Mouse (Mus musculus) large intestine, adult 2 months (tissue): ENCODE measurements around the gene Slc30a7. TPM values are rescaled to one million over a fixed set of nuclear protein-coding genes. Genes with fewer than 3 reads are reported as not detected.

Experiments used
- DNase-seq: peaks from one replicate; pipeline ENCODE4 v3.0.0-alpha.2; 2012; ENCODE audit warnings: low read depth, low spot score
- WGBS: fragments of 180-500 bp; shearing (Covaris S2); methylation state at CpG from one replicate; pipeline ENCODE4 v1.1.7; 2018; 5-methylcytosine and 5-hydroxymethylcytosine counted together
- polyA plus RNA-seq: library from polyadenylated mRNA; depleted of rRNA; stranded (reverse); fragments of >200 nt; gene quantifications from 2 replicates; pipeline ENCODE4 v1.2.3, GENCODE M21; 2012; rRNA removed

The Slc30a7 gene
- polyA plus RNA-seq, result 17.3 TPM in 2 replicates

DNA sequence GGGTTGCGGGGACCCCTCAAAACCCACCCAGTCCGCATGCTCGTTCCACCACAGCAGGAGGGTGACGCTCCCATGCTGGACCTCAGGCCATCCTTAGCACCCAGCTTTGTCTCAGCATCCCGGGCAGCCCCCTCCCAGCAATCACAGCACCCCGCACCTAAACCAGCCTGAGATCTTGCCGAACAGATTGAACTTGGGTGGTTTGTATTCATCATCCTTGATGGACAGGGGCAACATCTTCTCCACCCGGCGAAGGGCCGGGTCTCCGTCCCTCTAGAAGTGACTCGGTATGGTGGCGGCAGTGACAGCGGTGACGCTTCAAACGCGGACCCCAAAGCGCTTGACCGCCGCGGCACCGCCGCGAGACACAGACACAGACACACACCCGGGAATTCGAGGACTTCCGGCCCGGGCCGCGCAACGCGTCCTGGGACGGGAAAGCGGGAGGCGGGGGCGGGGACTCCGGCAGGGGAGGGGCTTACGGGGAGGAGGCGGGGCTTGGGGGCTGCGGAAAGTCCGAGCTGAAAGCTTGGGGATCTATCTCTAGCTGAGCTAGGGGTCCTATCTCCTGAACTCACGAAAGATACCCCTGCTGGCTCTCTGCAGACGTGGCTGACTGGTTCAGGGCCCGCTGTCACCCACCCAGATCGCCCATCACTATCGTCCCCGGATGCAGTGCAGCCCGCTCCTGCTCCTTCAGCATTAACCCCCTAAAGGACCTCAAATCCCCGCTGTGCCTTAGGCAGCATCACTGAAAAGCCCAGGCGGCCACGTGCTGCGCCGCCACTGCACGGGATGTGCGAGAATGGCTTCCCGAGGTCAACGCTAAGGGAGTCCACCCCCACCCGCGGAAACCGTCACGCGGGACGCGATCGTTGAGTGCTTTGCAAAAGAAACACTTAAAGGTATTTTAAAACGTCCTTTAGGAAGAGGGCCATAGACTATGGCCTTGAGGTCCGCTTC lies at the start of gene Slc30a7, which contains the start of gene Extl2:
Gene Slc30a7, minus strand, starts transcription at position 429 of the 963 bp plus-strand sequence.
Gene Extl2, plus strand, starts transcription at position 485 of the 963 bp plus-strand sequence.
- WGBS, result under 1% methylated on average over 67 of the region's 67 CpGs
- peak; percentile 43 for DNase-seq

DNA sequence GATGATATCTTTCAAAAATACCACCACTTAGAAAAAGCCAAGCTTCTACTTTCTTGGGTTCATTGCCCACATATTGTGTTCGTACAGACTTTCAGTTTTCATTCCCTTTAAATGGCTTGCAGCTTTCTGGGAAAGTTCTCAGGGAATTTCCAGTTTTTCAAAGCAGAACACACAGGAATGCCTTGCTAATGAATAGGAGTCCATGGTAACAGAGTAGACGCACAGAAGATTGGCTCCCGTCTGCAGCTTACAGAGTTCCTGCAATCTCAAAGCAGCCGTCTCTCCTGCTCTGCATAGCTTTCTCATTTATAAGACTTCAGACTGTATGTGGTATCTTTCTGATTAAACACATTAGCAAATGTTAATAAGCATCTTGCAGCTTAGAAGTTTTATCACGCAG lies 39.8 kb upstream of the Slc30a7 start:
- WGBS, result 53% methylated on average over 5 of the region's 5 CpGs
- no peak for DNase-seq

DNA sequence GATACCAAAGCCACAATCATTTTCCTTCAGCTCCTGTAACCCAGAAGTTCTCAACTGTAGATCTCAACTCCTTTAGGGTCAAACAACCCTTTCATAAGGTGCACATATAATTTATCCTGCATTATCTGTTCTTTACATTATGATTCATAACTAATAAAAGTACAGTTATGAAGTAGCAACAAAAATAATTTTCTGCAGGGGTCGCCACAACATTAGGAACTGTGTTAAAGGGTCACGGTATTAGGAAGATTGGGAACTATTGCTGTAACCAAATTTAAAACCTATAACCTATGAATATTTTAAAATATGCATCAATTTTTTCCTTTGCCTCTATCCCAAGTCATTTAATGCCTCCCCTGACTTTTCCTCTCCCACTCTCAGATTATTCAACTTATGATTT lies 38.8 kb upstream of the Slc30a7 start:
- WGBS, result 59% methylated on average over 2 of the region's 2 CpGs

GRCm38 (mm10) chr3:116040776-116041175 lies 33.6 kb upstream of the Slc30a7 start:
- WGBS, result 69% methylated on average over 3 of the region's 3 CpGs
- DNase-seq, result no peak

More for the DNA sequence above, 38.8 kb upstream of the Slc30a7 start:
- no peak for DNase-seq

DNA sequence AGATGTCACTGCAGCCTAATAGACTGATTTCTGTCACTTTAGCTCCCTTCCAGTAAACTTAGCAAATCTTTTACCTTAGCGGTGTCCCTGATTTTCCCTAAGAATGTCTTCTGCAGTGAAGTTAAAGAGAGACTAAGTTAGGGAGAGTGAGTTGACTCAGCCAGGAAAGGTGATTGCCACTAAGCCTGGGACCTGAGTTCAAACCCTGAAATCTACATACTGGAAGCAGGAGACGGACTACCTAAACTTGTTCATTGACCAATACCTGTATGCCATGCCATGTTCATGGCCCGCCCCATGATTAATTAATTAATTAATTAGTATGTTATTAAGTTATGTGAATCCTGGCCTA lies 26.6 kb upstream of the Slc30a7 start:
- 60% methylated on average over 3 of the region's 3 CpGs for WGBS
- peak; percentile 36 for DNase-seq

- no peak for DNase-seq
- WGBS, result 46% methylated on average over 6 of the region's 6 CpGs
Measured at GRCm38 (mm10) chr3:116033218-116033870, 26.1 kb upstream of the Slc30a7 start.

- WGBS, result 51% methylated on average over 11 of the region's 11 CpGs
- DNase-seq, result no peak
Measured at GRCm38 (mm10) chr3:116030152-116030788, 23.1 kb upstream of the Slc30a7 start.

DNA sequence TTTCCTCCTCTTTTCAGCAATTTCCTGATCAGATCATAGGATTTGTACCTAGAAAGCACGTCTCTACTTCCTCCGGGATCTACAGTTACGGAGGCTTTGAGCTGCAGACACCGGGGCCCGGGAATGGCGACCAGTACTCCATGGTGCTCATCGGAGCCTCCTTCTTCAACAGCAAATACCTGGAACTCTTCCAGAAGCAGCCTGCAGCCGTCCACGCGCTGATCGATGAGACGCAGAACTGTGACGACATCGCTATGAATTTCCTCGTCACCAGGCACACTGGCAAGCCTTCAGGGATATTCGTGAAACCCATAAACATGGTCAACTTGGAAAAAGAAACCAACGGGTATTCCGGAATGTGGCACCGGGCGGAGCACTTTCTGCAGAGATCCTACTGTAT lies 19.8 kb upstream of the Slc30a7 start:
- WGBS, result 82% methylated on average over 20 of the region's 20 CpGs
- DNase-seq, result no peak

- WGBS, result 87% methylated on average over 10 of the region's 10 CpGs
- DNase-seq, result no peak
Measured at GRCm38 (mm10) chr3:116025701-116026100, 18.5 kb upstream of the Slc30a7 start.

DNA sequence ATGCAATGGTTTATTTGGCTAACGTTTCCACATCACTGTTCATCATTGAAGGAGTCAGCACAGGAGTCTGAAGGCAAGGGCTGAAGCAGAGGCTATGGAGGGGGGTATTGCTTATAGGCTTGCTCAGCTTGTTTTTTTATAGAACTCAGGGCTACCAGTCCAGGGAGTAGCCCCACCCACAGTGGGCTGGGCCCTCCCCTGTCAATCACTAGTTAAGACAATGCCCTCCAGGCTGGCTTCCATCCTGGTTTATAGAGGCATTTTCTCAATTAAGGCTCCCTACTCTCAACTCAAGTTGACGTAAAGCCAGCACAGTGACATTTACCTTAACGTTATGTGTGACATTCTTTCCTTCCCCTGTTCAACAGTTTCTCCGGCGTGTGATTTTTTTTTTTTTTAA lies 17.5 kb upstream of the Slc30a7 start:
- no peak for DNase-seq
- 86% methylated on average over 5 of the region's 5 CpGs for WGBS

GRCm38 (mm10) chr3:116024236-116024635 lies 17.0 kb upstream of the Slc30a7 start:
- no peak for DNase-seq
- 88% methylated on average over 12 of the region's 12 CpGs for WGBS

DNA sequence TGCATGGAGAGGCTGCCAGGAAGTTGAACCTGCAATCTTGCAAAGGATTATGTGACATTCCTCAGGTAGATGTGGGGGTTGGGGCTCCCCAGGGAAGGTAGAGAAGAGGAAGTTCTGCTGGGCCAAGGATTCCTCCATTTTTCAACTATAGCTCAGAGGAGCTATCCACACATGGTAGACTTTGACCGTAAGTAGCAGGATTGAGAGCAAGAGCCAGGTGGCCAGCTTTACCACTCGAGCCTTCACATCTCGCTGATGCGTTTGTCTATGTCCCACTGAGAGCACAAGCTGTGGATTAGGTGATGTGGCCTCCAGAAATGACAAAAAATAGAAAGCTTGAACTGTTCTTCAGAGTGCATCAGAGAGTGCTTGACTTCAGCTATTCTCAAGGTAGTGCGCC lies 11.9 kb upstream of the Slc30a7 start:
- 89% methylated on average over 5 of the region's 5 CpGs for WGBS
- no peak for DNase-seq

DNA sequence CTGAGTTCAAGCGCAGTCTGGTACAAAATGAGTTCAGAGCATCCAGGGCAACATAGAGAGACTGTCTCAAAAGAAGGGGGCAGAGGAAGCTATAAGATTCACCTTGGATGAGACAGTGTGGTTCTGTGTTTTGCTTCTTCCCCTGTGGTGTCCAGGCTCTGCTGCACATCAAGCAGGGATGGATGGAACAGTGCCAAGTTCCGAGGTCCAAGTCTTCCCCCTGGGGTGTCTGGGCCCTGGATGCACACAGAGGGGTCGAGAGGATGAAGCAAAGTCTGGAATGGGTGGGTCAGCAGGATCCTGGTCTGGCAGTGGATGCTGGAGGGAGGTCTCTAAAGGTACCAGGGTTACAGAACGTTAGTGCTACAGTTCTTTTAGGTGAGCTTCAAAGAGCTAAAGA lies 11.4 kb upstream of the Slc30a7 start:
- WGBS, result 61% methylated on average over 4 of the region's 4 CpGs
- no peak for DNase-seq

- no peak for DNase-seq
- WGBS, result 95% methylated on average over 13 of the region's 13 CpGs
Measured at GRCm38 (mm10) chr3:116016116-116016515, 8.9 kb upstream of the Slc30a7 start.

DNA sequence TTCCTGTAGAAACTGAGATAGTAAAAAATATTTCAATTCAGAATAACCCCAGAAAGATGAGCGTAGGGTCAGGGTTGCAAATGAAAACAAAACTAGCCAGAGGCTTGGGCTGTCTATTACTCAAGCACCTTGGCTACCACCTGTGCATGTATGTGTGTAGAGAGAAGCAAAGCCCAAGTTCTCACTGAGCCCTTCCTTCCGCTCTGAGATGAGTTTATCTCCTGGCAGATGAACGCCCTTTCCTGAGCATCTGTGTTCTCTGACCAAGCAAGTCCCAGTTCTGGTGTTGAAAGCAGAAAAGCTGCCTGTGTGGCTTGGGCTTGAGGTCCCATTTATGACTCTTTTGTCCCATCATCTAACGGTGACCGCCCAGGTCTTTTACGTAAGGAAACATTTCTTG lies 7.7 kb upstream of the Slc30a7 start:
- WGBS, result 92% methylated on average over 6 of the region's 6 CpGs

DNA sequence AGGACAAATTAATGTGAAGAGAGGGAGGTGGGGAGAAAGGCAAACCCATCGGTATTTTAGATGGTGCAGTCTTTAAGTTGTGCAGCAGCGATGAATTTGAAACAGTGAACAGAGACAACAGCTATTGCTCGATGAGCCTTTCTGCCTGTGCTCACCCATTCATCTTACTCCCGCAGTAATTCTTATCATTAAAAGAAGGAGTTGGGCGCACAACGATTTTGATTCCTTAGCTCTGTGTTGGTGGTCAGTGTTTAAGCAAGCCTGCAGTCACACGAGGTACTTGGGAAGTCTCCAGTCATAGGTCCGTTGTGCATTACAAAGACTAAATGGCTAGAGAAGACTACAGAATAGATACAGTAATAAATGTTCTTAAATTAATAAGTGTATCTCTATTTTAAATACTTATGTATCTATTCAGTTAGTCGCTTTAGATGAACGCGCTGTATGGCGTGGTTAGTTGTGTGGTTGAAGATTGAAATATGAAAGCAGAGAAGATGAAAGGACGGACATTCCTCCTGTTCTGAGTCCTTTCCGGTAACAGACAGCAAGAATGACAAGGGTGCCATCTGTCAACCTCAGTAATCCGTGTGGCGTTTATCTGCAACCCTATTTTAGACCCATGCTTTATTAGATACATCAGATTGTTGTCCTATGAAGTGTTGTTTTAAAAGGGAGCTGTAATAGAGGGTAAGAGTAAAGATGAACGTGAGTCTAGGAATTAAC lies 2.6 kb upstream of the Slc30a7 start:
- WGBS, result 88% methylated on average over 17 of the region's 17 CpGs
- DNase-seq, result no peak

More for the DNA sequence above, 7.7 kb upstream of the Slc30a7 start:
- DNase-seq, result no peak

GRCm38 (mm10) chr3:116007941-116008440 lies 785 bp upstream of the Slc30a7 start:
- DNase-seq, result peak; percentile 43
- WGBS, result 0% methylated on average over 12 of the region's 12 CpGs

- 2% methylated on average over 12 of the region's 12 CpGs for WGBS
- DNase-seq, result peak; percentile 43
Measured at GRCm38 (mm10) chr3:116006284-116006977, 775 bp downstream of the Slc30a7 start.

GRCm38 (mm10) chr3:115996929-115997328 lies 10.3 kb downstream of the Slc30a7 start:
- WGBS, result 85% methylated on average over 5 of the region's 5 CpGs

More at GRCm38 (mm10) chr3:115996929-115997328, 10.3 kb downstream of the Slc30a7 start:
- no peak for DNase-seq
